Mouse (Mus musculus): Measurements from ENCODE around the gene Khdrbs1. TPM values are rescaled to one million over a fixed set of nuclear protein-coding genes. Genes with fewer than 3 reads are reported as not detected.

The Khdrbs1 gene
- total and polyA plus RNA-seq, 3 experiments = 58.6 to 125 (median 67.4) TPM

GRCm38 (mm10) chr4:129781881-129782675, 40.0 kb upstream of the Khdrbs1 start:
- H3K36me3 ChIP-seq (replicated peaks in 1 of 2; ENCODE audit: control insufficient read depth in 1 of 2, insufficient read depth in 1 of 2, low read length in 1 of 2) = no peaks in the 10 kb centered on the region
- DNase-seq (ENCODE audit: extremely low read depth) = peak; percentile 68
- H3K4me1 ChIP-seq (ENCODE audit: control insufficient read depth in 1 of 2, insufficient read depth in 2 of 2) = peaks cover 12 to 43% of the 10 kb centered on the region in 2 experiments
- peak overlapping the region; percentile 58 for H3K27ac ChIP-seq (ENCODE audit: insufficient read depth, low read depth)
- in situ Hi-C loops (cut with MboI; ENCODE audit: low pct_ligation_motif_present, low pct_unique_long_range_greater_than_20kb, low sequenced_read_pairs) (loop anchor here (10.0 to 25.0 kb wide), 2 partner anchors 63 to 305 kb away; no protein-coding TSS in a partner anchor), dilution Hi-C loops (cut with MboI; ENCODE audit: extremely low pct_ligation_motif_present, extremely low pct_unique_long_range_greater_than_20kb, low sequenced_read_pairs) (no loop called here)
- H3K79me2 ChIP-seq (replicated peaks; ENCODE audit: control insufficient read depth, extremely low read depth, insufficient read depth, poor library complexity, severe bottlenecking) = no peaks in the 10 kb centered on the region
- peak overlapping the region; percentile 41 for H3K4me2 ChIP-seq (ENCODE audit: insufficient read depth, low read depth, poor library complexity, severe bottlenecking)
- H3K4me3 ChIP-seq (replicated peaks in 1 of 3; ENCODE audit: low read depth in 2 of 3, low read length in 2 of 3, poor library complexity in 1 of 3) = no peak overlapping the region
- peak; percentile 49; the same call in 1 of the 2 replicates for TF ChIP-seq MAZ (IDR thresholded peaks at IDR 0.05; ENCODE audit: low read depth, low read length)
- 0 out of 2 replicates have a peak, but pooled peaks have one; percentile 40 for TF ChIP-seq ELF1 (IDR thresholded peaks at IDR 0.05; ENCODE audit: low read depth, low read length)
- no peak for TF ChIP-seq RCOR1 (conservative IDR thresholded peaks at IDR 0.05; ENCODE audit: low read depth, low read length)
- 0 out of 2 replicates have a peak, but pooled peaks have one; percentile 16 for TF ChIP-seq TCF12 (IDR thresholded peaks at IDR 0.05; ENCODE audit: low read depth, low read length)
- no peak for TF ChIP-seq GABPA (IDR thresholded peaks at IDR 0.05; ENCODE audit: insufficient replicate concordance, low read depth, low read length)
- TF ChIP-seq ZNF384 (IDR thresholded peaks at IDR 0.05; ENCODE audit: low read depth, low read length) = no peak
- TF ChIP-seq POLR2A (IDR thresholded peaks at IDR 0.05; ENCODE audit: low read depth, low read length) = 0 out of 2 replicates have a peak, but pooled peaks have one; percentile 15
- TF ChIP-seq PAX5 (IDR thresholded peaks at IDR 0.05; ENCODE audit: low read length) = no peak
- TF ChIP-seq MEF2A (IDR thresholded peaks at IDR 0.05; ENCODE audit: borderline replicate concordance, low read depth, low read length) = peak; percentile 6; the same call in 1 of the 2 replicates
- 0 out of 2 replicates have a peak overlapping the region, but pooled peaks have one; percentile 30 for H3K9ac ChIP-seq (ENCODE audit: insufficient read depth, low read depth)
- H3K27me3 ChIP-seq (replicated peaks) = no peaks in the 10 kb centered on the region
- H3K9me3 ChIP-seq (replicated peaks; ENCODE audit: low read length) = no peaks in the 10 kb centered on the region

GRCm38 (mm10) chr4:129771672-129772521, 29.8 kb upstream of the Khdrbs1 start:
- Histone ChIP-seq H3K36me3 (replicated peaks in 1 of 2; ENCODE audit: control insufficient read depth in 1 of 2, insufficient read depth in 1 of 2, low read length in 1 of 2) (no peaks in the 10 kb centered on the region), H3K4me3 (replicated peaks in 1 of 3; ENCODE audit: low read depth in 2 of 3, low read length in 2 of 3, poor library complexity in 1 of 3) (no peak overlapping the region), H3K27me3 (replicated peaks) (no peaks in the 10 kb centered on the region), H3K4me1 (ENCODE audit: control insufficient read depth in 1 of 2, insufficient read depth in 2 of 2) (peaks cover 4 to 28% of the 10 kb centered on the region in 2 experiments; a peak in 3 of 4 replicates), H3K9me3 (replicated peaks; ENCODE audit: low read length) (no peaks in the 10 kb centered on the region), H3K9ac (ENCODE audit: insufficient read depth, low read depth) (no peak overlapping the region), H3K27ac (ENCODE audit: insufficient read depth, low read depth) (no peak overlapping the region), H3K79me2 (replicated peaks; ENCODE audit: control insufficient read depth, extremely low read depth, insufficient read depth, poor library complexity, severe bottlenecking) (no peaks in the 10 kb centered on the region; the same call in 1 of the 2 replicates), H3K4me2 (ENCODE audit: insufficient read depth, low read depth, poor library complexity, severe bottlenecking) (no peak overlapping the region)
- dilution Hi-C loops (cut with MboI; ENCODE audit: extremely low pct_ligation_motif_present, extremely low pct_unique_long_range_greater_than_20kb, low sequenced_read_pairs) = no loop called here
- in situ Hi-C loops (cut with MboI; ENCODE audit: low pct_ligation_motif_present, low pct_unique_long_range_greater_than_20kb, low sequenced_read_pairs) = loop anchor here (5.0 kb wide), 1 partner anchor 70 kb away; no protein-coding TSS in a partner anchor
- TF ChIP-seq TBP (conservative IDR thresholded peaks at IDR 0.05; ENCODE audit: low read depth, low read length) = no peak
- TF ChIP-seq PAX5 (IDR thresholded peaks at IDR 0.05; ENCODE audit: low read length) = no peak
- no peak for TF ChIP-seq ZKSCAN1 (IDR thresholded peaks at IDR 0.05; ENCODE audit: borderline replicate concordance, low read depth, low read length)
- no peak for TF ChIP-seq MXI1 (IDR thresholded peaks at IDR 0.05; ENCODE audit: low read depth, low read length)
- no peak for TF ChIP-seq HCFC1 (IDR thresholded peaks at IDR 0.05; ENCODE audit: low read depth, low read length)
- no peak for TF ChIP-seq RCOR1 (conservative IDR thresholded peaks at IDR 0.05; ENCODE audit: low read depth, low read length)
- TF ChIP-seq ETS1 (conservative IDR thresholded peaks at IDR 0.05; ENCODE audit: low read depth, low read length) = no peak
- no peak for TF ChIP-seq JUN (IDR thresholded peaks at IDR 0.05; ENCODE audit: insufficient read depth, low read depth, low read length)
- DNase-seq (ENCODE audit: extremely low read depth) = no peak

Data from CH12.LX (cell line).